Mouse (Mus musculus): ENCODE results near the gene Pcbp1.

GRCm38 (mm10) chr6:86541650-86542049 lies 15.5 kb upstream of the Pcbp1 start:
- TF ChIP-seq CTCF (IDR thresholded peaks at IDR 0.05; ENCODE audit: control insufficient read depth, insufficient read depth, insufficient read length) (no peak), MYOD1 (IDR thresholded peaks at IDR 0.05; ENCODE audit: control insufficient read depth, insufficient read length, low read depth) (no peak), MAX (IDR thresholded peaks at IDR 0.05) (no peak), CEBPB (IDR thresholded peaks at IDR 0.05; ENCODE audit: low read depth) (no peak)
